Mouse (Mus musculus) spleen, embryonic (tissue): ENCODE data around the gene Npw.

Experiments used
- CTCF ChIA-PET: fragments of 350-600 bp; sonication (Branson Sonifier 250); formaldehyde crosslinking; loops from one replicate; lab custom pipeline; 2022; lab: Charles Lee

Npw gene

DNA sequence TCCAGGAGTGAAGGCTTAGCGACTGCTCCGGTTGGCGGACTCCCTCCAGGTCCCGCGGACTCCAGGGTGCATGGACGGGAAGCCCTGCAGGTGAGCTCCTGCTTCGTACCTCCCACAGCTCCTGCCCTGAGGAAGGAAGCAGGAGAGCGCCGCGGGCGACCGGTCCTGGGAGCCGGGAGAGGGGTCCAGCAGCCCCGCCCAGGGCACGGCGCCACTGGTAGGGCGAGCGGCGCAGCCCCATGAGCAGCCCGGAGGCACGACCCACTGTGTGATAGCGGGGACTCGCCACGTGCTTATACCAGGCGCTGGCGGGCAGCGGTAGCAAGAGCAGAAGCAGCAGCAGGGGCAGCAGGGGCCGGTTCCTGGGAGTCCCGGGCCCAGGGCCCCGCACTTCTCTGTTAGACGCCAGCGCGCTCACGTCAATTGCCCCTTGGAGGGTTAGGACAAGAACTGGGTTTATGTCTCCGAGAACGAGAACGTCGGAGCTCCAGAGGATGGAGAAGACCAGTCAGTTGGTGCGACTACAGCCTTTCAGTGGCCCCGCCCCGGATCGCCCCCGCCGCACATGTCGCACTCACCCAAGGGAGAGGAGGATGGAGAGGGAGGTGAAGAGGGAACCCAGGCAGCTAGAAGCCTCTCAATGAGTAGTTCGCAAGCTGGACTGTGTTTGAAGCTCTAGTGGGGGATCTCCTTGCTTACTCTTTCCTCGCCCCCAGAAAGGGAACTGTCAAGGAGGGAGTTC lies at the start of gene Npw:
Gene Npw, minus strand, starts transcription at position 441 of the 742 bp plus-strand sequence.
- CTCF ChIA-PET, result no interaction called here

DNA sequence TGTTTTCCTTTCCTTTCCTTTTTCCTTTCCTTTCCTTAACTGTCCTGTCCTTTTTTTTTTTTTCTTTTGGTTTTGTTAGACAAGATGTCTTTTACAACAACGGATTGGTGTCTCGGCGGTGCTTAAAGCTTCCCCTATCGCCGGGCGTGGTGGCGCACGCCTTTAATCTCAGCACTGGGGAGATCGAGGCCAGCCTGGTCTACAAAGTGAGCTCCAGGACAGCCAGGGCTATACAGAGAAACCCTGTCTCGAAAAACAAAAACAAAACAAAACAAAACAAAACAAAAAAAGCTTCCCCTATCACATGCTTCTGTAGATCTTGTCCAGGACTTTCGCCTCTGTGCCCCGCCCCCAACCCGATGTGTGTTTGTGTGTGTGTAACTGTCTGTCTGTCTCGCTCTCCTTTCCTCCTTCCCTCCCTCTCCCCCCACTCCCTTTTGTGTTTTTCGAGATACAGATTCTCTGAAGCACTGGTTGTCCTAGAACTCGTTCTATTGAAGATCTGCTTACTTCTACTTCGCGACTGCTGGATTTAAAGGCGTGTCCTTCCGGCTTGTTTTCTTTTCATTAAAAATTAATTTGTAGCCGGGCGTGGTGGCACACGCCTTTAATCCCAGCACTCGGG lies 49.7 kb upstream of the Npw start:
- CTCF ChIA-PET, result interaction anchor here (0.6 to 1.3 kb wide), 3 partner anchors 11 to 183 kb away, joined by 3 to 5 read pairs (median 4); no protein-coding TSS in a partner anchor

DNA sequence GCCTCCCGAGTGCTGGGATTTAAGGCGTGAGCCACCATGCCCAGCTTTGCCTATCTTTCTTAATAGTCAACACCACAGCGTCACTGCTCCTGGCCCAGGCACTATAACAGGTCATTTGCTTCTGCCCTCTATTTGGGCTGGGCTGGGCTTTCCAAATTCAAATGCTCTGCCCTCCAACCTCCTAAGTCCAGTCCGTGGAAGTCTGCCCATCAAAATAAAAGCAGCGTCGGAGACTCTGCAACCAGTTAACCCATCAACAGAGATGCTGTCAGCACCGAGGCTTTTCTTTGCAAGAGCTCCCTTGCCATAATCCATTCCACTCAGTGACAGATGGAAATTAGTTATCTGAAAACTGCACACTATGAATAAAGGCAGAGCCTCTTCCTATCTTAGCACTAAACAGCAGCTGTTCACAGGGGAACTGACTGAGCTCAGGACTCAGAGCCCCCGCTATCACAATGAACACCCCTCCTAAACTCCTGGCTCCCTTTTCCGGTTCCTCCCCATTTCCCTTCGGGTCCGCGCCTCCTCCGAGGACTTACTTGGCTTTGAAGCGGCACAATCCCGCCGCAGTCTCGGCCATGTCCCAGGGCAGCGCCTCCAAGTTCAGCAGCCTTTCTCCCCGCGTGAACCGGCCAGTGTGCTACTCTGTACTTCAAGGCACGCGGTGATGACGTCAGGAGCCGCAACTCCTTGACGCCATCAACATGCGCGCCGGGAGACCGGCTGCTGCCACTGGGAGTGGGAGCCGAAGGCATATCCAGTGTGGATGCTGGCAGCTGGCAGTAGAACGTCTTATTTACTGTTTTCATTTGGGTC lies 48.9 kb upstream of the Npw start, which contains the start of gene Tbl3:
Gene Tbl3, minus strand, starts transcription at position 679 of the 819 bp plus-strand sequence.
- CTCF ChIA-PET, result interaction anchor here (0.7 to 1.3 kb wide), 2 partner anchors 10 to 110 kb away, joined by 3 to 4 read pairs; no protein-coding TSS in a partner anchor

DNA sequence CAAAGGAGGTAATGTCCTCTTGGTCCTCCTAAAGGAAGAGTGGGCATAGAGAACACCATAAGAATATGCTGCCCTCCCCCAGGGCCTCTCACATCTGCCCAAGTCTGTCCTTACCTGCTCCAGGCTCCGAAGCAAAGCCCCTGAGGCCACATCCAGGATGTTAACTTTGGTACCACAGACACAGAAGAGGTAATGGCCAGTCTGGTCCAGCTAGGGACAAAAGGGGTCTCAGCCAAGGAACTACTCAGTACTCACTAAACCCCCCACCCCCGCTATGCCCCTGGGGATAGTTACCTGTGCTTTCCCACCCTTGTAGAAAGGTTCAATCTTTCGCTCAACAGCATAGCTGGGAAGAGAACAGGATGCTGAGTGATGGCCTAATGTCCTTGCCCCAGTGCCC lies 47.6 kb upstream of the Npw start:
- CTCF ChIA-PET, result no interaction called here

DNA sequence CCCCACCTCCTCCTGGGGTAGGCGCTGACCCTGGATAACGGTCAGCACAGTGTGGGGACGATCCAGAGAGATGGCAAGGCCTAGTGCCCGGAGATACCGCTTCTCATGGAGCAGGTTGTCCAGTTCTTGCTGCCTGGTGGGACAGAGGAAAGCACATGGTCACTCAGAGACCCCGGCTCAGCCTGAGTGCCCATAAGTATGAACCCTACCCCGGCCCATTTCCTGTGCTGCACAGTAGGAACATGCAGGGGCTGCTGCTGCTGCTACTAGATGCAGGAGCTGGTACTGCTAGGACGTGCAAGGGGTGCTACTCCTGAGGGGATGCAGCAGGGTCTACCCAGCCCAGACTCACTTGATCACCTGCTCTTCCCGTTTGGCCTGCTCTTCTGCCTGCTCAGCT lies 43.0 kb upstream of the Npw start:
- CTCF ChIA-PET, result no interaction called here

DNA sequence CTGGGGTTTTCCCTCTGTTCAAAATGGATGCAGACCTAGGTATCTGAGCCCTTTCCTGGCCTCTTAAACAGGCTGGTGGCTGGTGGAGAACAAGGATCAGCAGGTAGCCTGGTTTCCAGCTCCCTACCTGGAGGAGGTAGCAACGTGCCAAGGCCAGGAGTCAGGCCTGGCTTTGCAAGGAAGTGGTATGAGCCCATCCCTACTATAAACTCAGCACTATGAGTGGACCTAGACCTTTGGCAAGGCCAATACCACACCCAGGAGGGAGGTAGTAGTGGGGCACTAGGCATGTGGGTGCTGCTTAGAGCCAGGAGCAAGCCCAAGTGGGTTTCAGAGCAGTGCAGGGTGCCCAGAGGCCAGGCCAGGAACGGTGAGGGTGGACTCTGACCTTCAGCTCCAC lies 41.2 kb upstream of the Npw start:
- CTCF ChIA-PET, result no interaction called here

DNA sequence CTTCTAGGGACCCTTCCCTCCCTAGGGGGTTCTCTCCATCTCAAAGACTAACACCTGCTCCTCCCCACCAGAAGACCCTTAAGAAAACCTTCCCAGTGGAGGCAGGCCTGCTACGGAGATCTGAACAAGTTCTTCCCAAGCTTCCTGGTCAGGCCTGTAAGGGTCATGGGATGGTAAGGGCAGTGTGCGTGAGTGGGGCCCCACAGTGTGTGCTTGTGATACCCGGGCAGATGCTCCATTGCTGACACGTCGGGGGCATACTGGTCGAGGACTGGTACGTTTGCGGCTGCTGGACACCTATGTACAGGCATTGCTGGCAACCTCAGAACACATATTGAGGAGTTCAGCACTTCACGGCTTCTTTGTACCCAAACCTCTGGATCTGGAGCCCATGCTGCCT lies 40.5 kb upstream of the Npw start:
- CTCF ChIA-PET, result no interaction called here

DNA sequence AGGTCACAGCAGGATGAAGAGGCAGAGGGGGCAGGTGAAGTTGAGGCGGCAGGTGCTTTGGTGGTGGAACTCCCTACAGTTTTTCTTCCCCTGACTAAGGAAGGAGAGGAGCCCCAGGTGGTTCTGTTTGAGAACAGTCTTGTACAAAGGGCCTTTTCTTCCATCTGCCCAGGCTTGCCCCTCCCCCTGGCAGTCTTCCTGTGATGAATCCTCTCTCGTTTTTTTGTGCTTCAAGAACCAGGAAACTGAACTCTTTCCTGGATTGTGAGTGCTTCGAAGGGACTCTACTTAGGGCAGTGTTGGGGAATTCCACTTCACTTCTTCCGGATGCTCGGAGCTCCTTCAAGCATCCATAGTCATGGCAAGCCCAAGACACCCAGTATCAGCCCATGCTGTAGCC lies 39.7 kb upstream of the Npw start:
- CTCF ChIA-PET, result interaction anchor here (1.6 kb wide), 1 partner anchor 10 kb away, joined by 4 read pairs; the partner anchor contains the start of gene Tbl3

DNA sequence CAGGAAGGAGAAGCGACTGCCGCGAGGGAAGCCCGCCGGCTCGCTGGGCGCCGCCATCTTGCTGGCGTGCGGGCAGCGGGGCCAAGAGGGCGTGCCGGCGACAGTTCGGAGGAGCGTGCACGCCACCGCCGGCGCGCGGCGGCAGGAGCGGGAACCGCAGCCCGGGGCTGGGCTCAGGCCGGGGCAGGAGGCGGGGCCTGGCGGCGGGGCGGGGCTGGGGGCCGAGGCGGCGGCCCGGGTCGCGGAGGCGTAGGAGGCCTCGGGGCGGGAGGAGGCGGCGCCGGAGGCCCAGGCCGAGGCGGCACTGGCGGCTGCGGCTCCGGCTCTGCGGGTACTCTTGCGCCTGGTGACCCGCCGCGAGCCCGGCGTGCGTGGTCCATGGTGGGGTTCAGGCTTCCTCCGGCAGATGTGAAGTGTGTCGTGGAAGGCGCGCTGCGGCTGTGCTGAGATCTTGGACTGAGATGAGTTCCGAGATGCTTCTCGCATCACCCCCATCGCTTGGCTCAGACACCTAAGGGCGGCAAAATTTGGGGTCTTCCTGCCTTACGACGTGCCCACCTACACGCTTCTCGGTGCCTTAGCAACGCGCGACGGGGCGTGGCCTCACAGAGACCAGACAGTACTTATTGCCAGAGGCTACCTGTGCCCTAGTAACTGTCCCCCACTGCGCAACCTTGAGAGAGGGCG lies 37.9 kb upstream of the Npw start, which contains the start of the genes Gfer and Noxo1:
Gene Gfer, minus strand, starts transcription at position 146 of the 687 bp plus-strand sequence.
Gene Noxo1, plus strand, starts transcription at position 224 of the 687 bp plus-strand sequence.
- CTCF ChIA-PET, result interaction anchor here (0.6 to 1.6 kb wide), 3 partner anchors 12 to 414 kb away, joined by 3 to 4 read pairs (median 4); partner anchors contain the start of gene Tbl3

DNA sequence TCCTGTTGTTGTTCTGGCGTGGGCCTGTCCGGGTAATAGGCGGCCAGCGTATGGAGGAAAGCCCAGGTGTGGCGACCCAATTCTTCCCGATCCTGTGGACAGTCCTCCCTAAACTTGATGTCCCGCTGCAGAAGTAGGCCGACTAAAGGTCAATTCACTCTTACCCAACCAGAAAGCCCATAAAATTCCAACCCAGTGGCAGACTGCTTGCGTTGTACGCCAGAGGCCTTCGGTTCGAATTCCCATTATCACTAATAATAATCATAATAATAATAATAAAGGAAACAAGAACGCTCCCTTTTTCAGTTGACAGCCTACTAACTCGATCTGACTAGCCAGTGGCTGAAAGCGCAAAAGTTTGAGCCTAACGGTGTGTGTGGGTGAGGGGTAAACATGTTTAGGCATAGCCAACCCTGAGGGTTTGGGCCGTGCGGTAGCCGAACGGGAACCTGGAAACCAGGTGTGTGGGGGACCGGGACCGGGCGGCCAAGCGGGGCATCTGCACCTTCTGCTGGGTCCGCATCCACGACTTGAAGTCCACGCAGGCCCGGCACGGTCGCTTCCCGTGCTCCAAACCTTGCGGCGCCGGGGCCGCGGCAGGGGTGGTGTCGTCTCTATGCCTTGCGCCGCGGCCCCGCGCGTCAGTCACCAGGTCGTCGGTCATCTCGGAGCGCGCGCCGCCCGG lies 37.2 kb upstream of the Npw start:
- CTCF ChIA-PET, result no interaction called here

DNA sequence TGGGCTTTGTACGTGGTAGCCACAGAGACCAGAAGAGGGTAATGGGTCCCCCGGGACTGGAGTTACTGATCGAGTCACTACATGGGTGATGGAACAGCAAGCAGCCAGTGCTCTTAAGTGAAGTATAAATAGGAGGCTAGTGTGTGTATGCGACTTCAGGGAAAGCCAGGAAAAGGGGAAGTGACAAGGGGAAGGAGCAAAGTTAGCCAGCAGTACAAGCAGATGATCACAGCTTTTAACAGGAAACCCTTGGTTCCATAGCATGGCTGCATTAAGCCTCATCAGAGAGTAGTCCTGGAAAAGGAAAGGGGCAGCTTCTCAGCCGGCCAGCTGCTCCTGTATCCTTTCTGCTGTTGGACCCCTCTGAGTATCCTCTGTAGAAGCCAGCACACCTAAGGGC lies 34.1 kb upstream of the Npw start:
- CTCF ChIA-PET, result no interaction called here

DNA sequence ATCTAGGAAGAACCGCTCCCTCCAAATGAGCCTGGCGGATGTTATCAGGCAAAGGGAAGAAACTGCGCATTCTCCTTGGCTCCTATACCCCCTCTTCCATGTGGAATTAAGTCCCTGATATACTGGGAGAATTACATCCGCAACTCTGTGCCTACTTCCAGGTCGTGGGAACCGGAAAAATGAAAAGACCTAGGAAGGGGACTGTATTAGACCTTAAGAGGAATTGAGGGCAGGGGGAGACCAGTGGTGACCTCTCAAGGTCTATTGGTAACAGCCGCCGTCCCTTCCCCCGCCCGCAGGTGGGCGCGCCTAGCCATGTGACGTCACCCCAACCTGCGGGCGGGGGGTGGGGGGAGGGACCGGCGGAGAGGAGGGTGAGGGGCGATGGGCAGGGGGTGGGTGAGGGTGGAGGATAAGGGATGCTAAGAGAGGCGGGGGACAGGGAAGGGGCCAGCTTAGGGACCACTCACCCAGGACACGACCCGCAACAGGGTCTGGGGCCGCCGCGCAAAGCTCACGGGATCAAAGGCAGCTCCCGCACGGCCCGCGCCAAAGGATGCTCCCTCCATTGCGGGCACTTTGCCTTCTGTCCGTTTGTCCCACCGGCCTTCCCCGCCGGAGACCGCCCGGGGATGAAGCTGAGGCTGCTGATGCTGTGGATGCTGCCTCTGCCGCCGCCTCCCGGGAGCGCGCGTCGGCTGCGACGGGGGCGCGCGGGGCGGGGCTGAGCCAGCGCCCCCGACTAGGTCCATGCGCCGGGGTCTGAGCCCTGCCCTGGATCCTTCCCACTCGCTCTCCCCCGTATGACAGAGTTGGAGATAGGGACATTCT lies 31.2 kb upstream of the Npw start, which contains the start of gene Syngr3:
Gene Syngr3, minus strand, starts transcription at position 705 of the 831 bp plus-strand sequence.
- CTCF ChIA-PET, result no interaction called here

DNA sequence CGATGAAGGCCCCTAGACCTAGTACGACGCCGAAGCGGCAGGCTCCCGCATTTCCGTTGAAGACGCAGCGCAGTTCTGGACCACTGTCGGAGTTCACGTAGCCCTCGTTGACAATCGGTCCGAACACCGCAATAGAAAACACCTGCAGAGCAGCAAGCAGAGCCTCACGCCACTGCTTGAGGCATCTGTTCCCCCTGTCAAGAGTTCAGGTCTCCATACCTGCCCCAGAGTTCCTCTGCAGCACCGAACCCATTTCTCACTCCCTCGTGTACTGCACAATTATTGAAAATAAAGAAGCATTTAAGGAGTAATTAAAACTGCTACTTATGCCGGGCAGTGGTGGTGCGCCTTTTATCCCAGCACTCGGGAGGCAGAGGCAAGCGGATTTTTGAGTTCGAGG lies 29.3 kb upstream of the Npw start:
- CTCF ChIA-PET, result no interaction called here

DNA sequence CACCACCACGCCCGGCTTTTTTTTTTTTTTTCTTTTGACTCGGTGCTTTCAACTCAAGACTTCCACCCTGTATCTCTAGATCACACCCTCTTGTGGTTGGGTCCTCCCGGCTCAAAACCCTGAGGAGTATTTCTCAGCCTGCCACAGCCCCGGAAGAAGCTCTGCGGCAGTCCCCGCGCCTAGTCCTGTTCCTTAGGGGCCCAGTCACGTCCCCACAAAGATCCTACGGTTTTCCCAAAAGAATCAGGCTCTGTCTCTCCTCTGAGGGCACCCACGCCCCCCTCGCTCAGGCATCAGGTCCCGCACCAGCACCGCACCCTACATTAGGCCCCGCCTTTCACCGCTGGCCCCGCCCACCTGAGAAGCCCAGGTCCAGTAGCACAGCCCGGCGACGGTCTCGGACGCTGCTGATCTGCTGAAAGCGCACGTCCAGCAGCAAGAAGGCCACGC lies 28.9 kb upstream of the Npw start:
- CTCF ChIA-PET, result interaction anchor here (0.6 to 0.7 kb wide), 3 partner anchors 11 to 115 kb away, joined by 3 to 8 read pairs (median 3); no protein-coding TSS in a partner anchor

DNA sequence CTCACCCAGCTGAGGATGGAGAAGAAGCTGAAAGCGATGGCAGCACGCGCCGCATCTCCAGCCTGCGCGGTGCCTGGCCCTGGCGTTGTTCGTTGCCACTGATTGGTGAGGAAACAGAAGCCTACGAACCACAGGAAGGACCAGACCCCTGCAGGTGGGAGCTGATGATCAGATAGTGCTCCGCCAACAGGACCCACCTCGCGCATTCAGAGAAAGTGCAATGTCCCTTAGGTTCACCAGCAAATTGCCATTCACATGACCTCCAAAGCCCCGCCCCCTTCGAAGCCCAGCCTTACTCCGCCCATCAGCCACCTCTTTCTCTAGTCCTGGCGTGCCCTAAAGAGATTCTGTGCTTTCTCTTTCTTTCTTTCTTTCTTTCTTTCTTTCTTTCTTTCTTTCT lies 28.3 kb upstream of the Npw start:
- CTCF ChIA-PET, result interaction anchor here (0.6 to 0.7 kb wide), 3 partner anchors 10 to 116 kb away, joined by 3 to 8 read pairs (median 3); no protein-coding TSS in a partner anchor

DNA sequence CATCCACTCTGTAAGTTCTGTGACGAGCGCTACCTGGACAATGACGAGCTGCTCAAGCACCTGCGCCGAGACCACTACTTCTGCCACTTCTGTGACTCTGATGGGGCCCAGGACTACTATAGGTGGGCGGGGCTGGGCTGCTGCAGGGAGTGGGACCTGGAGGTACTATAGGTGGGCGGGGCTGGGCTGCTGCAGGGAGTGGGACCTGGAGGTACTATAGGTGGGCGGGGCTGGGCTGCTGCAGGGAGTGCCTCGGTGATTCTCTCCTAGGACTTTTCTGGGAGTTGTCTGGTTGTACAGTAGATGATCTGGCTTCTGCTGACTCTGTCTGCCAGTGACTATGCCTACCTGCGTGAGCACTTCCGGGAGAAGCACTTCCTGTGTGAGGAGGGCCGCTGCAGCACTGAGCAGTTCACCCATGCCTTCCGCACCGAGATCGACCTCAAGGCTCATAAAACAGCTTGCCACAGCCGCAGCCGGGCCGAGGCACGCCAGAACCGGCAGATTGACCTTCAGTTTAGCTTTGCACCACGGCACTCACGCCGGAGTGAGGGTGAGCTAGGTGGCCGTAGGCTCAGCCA lies 19.3 kb upstream of the Npw start:
- CTCF ChIA-PET, result no interaction called here

DNA sequence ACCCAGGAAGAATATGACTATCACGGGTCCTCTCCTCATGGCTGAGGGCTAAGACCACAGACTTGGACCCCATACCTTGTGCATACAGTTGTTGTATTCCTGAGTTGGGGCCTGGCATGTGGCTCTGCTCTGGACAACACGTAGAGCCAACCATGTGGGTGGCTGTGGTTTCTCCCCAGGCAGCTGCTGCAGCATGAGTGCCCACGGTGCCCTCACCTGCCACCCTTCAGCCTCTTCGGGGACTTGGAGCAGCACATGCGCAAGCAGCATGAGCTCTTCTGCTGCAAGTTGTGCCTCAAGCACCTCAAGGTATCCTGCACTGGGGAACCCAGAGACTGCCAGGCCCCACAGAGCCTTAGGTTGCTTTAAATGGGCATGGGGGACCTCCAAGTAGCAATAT lies 18.6 kb upstream of the Npw start:
- CTCF ChIA-PET, result interaction anchor here (0.6 to 1.4 kb wide), 2 partner anchors 10 to 204 kb away, joined by 3 read pairs; no protein-coding TSS in a partner anchor

DNA sequence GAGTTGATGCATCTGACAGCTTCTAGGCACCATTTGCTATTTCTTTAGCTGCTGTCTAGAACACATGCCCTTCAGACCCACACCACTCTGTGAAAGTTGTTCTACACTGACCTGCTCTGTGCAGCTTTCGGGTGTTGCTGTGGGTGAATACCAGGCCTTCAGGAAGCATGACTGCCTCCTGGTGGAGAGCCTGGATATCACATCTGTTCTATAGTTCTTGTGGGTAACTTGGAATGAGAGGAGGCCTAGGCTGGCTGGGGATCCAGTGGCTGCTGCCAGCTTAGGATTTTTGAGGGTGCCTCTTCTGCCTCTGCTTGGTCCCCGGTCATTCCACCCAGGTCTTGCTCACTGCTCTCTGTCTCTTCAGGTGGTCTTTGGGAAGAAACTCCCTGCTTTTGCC lies 17.9 kb upstream of the Npw start:
- CTCF ChIA-PET, result interaction anchor here (1.4 kb wide), 1 partner anchor 11 kb away, joined by 3 read pairs; no protein-coding TSS in a partner anchor

DNA sequence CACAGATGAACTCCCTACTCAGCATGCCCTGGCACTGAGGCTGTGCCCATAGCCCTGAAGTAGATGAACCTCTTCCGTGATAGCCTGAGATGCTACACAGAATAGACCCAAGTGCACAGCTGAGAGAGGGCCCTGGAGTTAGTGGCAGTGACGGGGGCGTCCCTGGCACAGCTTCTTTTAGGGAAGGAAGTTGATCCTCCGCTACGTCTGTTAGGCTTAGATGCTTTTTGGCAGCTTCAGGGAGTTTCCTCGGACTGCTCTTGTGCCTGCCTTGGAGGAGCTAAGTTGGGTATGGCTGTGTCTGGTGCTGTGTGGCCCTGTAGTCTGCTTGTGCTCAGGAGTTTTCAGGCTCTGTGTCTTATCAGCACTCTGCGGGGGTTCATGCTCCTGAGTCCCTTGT lies 16.0 kb upstream of the Npw start:
- CTCF ChIA-PET, result interaction anchor here (1.3 kb wide), 1 partner anchor 53 kb away, joined by 4 read pairs; no protein-coding TSS in a partner anchor
